Mouse (Mus musculus) myocyte (in vitro differentiated cells): ENCODE data around the gene Ciao2b. TPM values are rescaled to one million over a fixed set of nuclear protein-coding genes. Genes with fewer than 3 reads are reported as not detected.
A peak's percentile ranks its signal among the peaks of the same experiment; 100 is the strongest.

Experiments
- H3K27me3 ChIP-seq: one replicate; pipeline ENCODE4 v1.6.1; 2011; ENCODE audit not compliant: control insufficient read depth, insufficient read depth, insufficient read length
- H3K36me3 ChIP-seq: one replicate; pipeline ENCODE4 v1.6.1; 2011; ENCODE audit not compliant: control insufficient read depth, insufficient read depth
- H3K4me2 ChIP-seq: one replicate; pipeline ENCODE4 v1.6.1; 2011; ENCODE audit warnings: low read depth, control low read depth
- H3K4me3 ChIP-seq: one replicate; pipeline ENCODE4 v1.5.1; 2011; ENCODE audit warnings: mild to moderate bottlenecking, control low read depth, moderate library complexity
- H3K79me2 ChIP-seq: one replicate; pipeline ENCODE4 v1.6.1; 2011; ENCODE audit not compliant: control insufficient read depth, insufficient read depth
- H3ac ChIP-seq: one replicate; pipeline ENCODE4 v1.6.1; 2011; ENCODE audit not compliant: control insufficient read depth, insufficient read length
- CEBPB ChIP-seq: IDR thresholded peaks from 2 replicates; pipeline ENCODE4 v1.6.1; 2011; ENCODE audit warnings: mild to moderate bottlenecking, moderate library complexity; ENCODE audit not compliant: poor library complexity, insufficient read depth, severe bottlenecking
- E2F4 ChIP-seq: IDR thresholded peaks from one replicate; pipeline ENCODE4 v1.6.1; 2011; ENCODE audit warnings: mild to moderate bottlenecking, control low read depth, moderate library complexity; ENCODE audit not compliant: insufficient read depth
- MAX ChIP-seq: IDR thresholded peaks from one replicate; pipeline ENCODE4 v1.6.1; 2011; ENCODE audit warnings: low read depth, mild to moderate bottlenecking, control low read depth
- MYOD1 ChIP-seq, 3 experiments: IDR thresholded peaks; one replicate each; pipeline ENCODE4 v1.6.1; 2011; ENCODE audit warnings: control low read depth in 2 of 3, low read depth in 2 of 3, mild to moderate bottlenecking in 2 of 3, moderate library complexity in 1 of 3; ENCODE audit not compliant: insufficient read length in 2 of 3, control insufficient read depth in 1 of 3
- MYOG ChIP-seq, 3 experiments: IDR thresholded peaks; one replicate each; pipeline ENCODE4 v1.6.1; 2011; ENCODE audit warnings: control low read depth in 2 of 3, low read depth in 2 of 3, mild to moderate bottlenecking in 2 of 3; ENCODE audit not compliant: insufficient read length in 2 of 3, control insufficient read depth in 1 of 3, insufficient read depth in 1 of 3
- POLR2A ChIP-seq: IDR thresholded peaks from one replicate; pipeline ENCODE4 v1.6.1; 2011; ENCODE audit warnings: low read depth, mild to moderate bottlenecking, control low read depth, moderate library complexity; ENCODE audit not compliant: insufficient read length
- POLR2AphosphoS2 ChIP-seq: IDR thresholded peaks from one replicate; pipeline ENCODE4 v1.6.1; 2011; ENCODE audit warnings: low read depth, control low read depth; ENCODE audit not compliant: insufficient read length
- REST ChIP-seq: IDR thresholded peaks from one replicate; pipeline ENCODE4 v1.6.1; 2011; ENCODE audit warnings: mild to moderate bottlenecking, control low read depth, moderate library complexity; ENCODE audit not compliant: insufficient read depth, insufficient read length
- SRF ChIP-seq: IDR thresholded peaks from one replicate; pipeline ENCODE4 v1.6.1; 2011; ENCODE audit warnings: low read depth; ENCODE audit not compliant: control insufficient read depth, insufficient read length
- TCF12 ChIP-seq: IDR thresholded peaks from one replicate; pipeline ENCODE4 v1.6.1; 2011; ENCODE audit warnings: mild to moderate bottlenecking, control low read depth; ENCODE audit not compliant: poor library complexity, insufficient read depth, severe bottlenecking
- TCF3 ChIP-seq: IDR thresholded peaks from one replicate; pipeline ENCODE4 v1.6.1; 2011; ENCODE audit warnings: low read depth, control low read depth; ENCODE audit not compliant: insufficient read length
- USF1 ChIP-seq: IDR thresholded peaks from one replicate; pipeline ENCODE4 v1.6.1; 2011; ENCODE audit warnings: low read depth, mild to moderate bottlenecking, control low read depth, moderate library complexity
- polyA plus RNA-seq: library from polyadenylated mRNA; unstranded; fragments of >200 nt; fragmentation: generic; extraction: Trizol; gene quantifications from one replicate; pipeline ENCODE4 v1.2.1, GENCODE M21; 2012; ENCODE audit warnings: missing spikeins

Ciao2b gene
- polyA plus RNA-seq, 1 experiment, result 217 TPM

DNA sequence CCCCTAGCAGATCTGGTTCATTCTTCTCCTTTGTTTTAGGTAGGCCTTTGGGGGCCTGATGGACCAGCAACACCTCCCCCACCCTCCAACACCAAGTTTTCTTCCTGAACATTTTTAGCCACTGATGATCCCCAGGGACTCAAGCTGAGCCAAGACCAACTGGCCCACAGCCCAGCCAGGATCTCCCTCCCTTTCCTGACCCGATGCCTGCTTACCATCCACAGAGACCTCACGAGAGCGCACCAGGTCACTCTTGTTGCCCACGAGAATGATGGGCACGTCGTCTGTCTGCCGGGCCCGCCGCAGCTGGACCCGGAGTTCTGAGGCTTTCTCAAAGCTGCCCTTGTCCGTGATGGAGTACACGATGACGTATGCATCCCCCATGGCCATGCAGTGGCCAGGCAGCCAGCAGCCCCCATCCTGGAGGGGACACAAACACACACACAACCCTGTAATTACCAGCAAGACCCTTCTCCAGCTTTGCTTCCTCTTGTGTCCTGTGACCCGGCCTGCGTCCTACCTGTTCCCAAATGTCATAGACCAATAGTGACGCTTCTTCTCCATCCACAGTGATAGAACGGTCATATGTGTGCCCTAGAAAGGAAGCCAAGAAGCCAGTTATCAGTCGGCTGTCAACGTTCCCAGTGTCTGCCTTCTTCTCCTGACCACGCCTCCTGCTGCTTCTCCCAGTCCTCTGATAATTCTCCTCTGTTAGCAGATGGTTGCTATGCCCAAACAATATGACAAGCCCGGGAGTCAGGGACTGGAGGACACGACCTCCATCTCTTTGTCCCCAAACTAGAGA lies 12.3 kb downstream of the Ciao2b start:
- no peak overlapping the region for H3K4me3 ChIP-seq
- TF ChIP-seq USF1, result no peak
- TF ChIP-seq TCF3, result no peak
- no peak for TF ChIP-seq SRF
- H3K79me2 ChIP-seq, result no peaks in the 10 kb centered on the region
- H3K36me3 ChIP-seq, result no peaks in the 10 kb centered on the region
- H3ac ChIP-seq, result no peak overlapping the region
- H3K4me2 ChIP-seq, result peak overlapping the region; percentile 79
- H3K27me3 ChIP-seq, result no peaks in the 10 kb centered on the region

- Histone ChIP-seq H3K4me2 (no peak overlapping the region), H3K4me3 (no peak overlapping the region), H3K36me3 (no peaks in the 10 kb centered on the region), H3K79me2 (no peaks in the 10 kb centered on the region), H3ac (no peak overlapping the region), H3K27me3 (no peaks in the 10 kb centered on the region)
- no peak for TF ChIP-seq POLR2A
- TF ChIP-seq USF1, result no peak
- no peak for TF ChIP-seq CEBPB
- no peak for TF ChIP-seq MYOG (IDR thresholded peaks at IDR 0.05; ENCODE audit: control insufficient read depth in 1 of 3, insufficient read depth in 1 of 3, insufficient read length in 2 of 3, low read depth in 2 of 3)
- no peak for TF ChIP-seq TCF12
- TF ChIP-seq MYOD1 (IDR thresholded peaks at IDR 0.05; ENCODE audit: control insufficient read depth in 1 of 3, insufficient read length in 2 of 3, low read depth in 2 of 3), result no peak
- no peak for TF ChIP-seq E2F4
- no peak for TF ChIP-seq TCF3
These were observed 13.4 kb downstream of the Ciao2b start for GRCm38 (mm10) chr8:104628402-104628801.

- H3K4me3 ChIP-seq, result no peak overlapping the region
- H3ac ChIP-seq, result no peak overlapping the region
- no peak overlapping the region for H3K4me2 ChIP-seq
- no peaks in the 10 kb centered on the region for H3K36me3 ChIP-seq
- H3K79me2 ChIP-seq, result no peaks in the 10 kb centered on the region
- no peaks in the 10 kb centered on the region for H3K27me3 ChIP-seq
- TF ChIP-seq TCF12, result no peak
- TF ChIP-seq POLR2AphosphoS2, result no peak
These were observed 14.6 kb downstream of the Ciao2b start for GRCm38 (mm10) chr8:104627065-104627740.

GRCm38 (mm10) chr8:104624161-104624560 lies 17.6 kb downstream of the Ciao2b start, which contains the start of gene Cdh16:
Cdh16 (minus strand) TSS chr8:104624396.
- no peaks in the 10 kb centered on the region for H3K36me3 ChIP-seq
- no peak within 1 kb of the TSS for H3K4me3 ChIP-seq
- peaks cover 5% of the 10 kb centered on the region for H3K27me3 ChIP-seq
- no peak within 1 kb of the TSS for H3ac ChIP-seq
- H3K4me2 ChIP-seq, result no peak within 1 kb of the TSS
- no peaks in the 10 kb centered on the region for H3K79me2 ChIP-seq
- TF ChIP-seq MAX (no peak), USF1 (no peak), E2F4 (no peak), SRF (no peak), POLR2A (no peak), TCF12 (no peak), MYOG (IDR thresholded peaks at IDR 0.05; ENCODE audit: control insufficient read depth in 1 of 3, insufficient read depth in 1 of 3, insufficient read length in 2 of 3, low read depth in 2 of 3) (no peak), REST (no peak), MYOD1 (IDR thresholded peaks at IDR 0.05; ENCODE audit: control insufficient read depth in 1 of 3, insufficient read length in 2 of 3, low read depth in 2 of 3) (no peak), CEBPB (no peak), POLR2AphosphoS2 (no peak), TCF3 (no peak)

DNA sequence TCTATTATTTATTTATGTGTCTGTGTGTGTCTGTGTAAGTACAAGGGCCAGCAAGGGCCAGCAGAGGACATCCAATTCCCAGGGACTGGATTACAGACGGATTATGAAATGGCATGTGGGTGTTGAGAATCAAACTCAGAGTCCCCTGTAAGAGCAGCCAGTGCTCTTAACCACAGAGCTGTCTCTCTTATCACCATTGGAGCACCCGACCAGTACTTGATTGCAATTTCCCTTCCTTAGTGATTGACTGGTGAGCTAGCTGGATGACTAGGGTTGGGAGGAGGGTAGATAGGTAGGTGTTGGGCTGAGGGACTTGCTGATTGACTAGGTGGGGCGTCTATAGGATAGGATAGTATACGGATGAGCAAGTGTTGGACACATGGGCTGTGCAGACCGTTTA lies 21.0 kb downstream of the Ciao2b start:
- Histone ChIP-seq H3K4me3 (no peak overlapping the region), H3K27me3 (peaks cover 21% of the 10 kb centered on the region), H3ac (no peak overlapping the region), H3K36me3 (no peaks in the 10 kb centered on the region), H3K79me2 (no peaks in the 10 kb centered on the region), H3K4me2 (no peak overlapping the region)
- TF ChIP-seq POLR2A, result no peak
- no peak for TF ChIP-seq TCF3
- no peak for TF ChIP-seq USF1
- no peak for TF ChIP-seq POLR2AphosphoS2
- no peak for TF ChIP-seq SRF
- no peak for TF ChIP-seq MYOG (IDR thresholded peaks at IDR 0.05; ENCODE audit: control insufficient read depth in 1 of 3, insufficient read depth in 1 of 3, insufficient read length in 2 of 3, low read depth in 2 of 3)
- TF ChIP-seq MYOD1 (IDR thresholded peaks at IDR 0.05; ENCODE audit: control insufficient read depth in 1 of 3, insufficient read length in 2 of 3, low read depth in 2 of 3), result no peak
- TF ChIP-seq TCF12, result no peak
- TF ChIP-seq CEBPB, result no peak
- TF ChIP-seq MAX, result no peak
- TF ChIP-seq E2F4, result no peak
- no peak for TF ChIP-seq REST
